Mouse (Mus musculus) forebrain, embryonic 16.5 days (tissue): ENCODE measurements at regions not wholly inside any gene's neighbourhood (a gene's known extent, or its start where the extent isn't known, plus 50 kb on each side); places are given as distances from the start of the nearest gene placed in this dataset.
"Not testable (repeated sequence)": the region's sequence is repeated elsewhere in the genome, so short reads cannot be mapped to it uniquely, and the experiment has no call there.

ENCODE experiments used
- ATAC-seq: fragments of 200-750 bp; cut with Nextera tagmentation; 2 replicates; pipeline ENCODE4 v1.8.0; 2017; ENCODE audit warnings: mild to moderate bottlenecking, moderate library complexity
- H3K27ac ChIP-seq: fragments of 300-500 bp; sonication (generic); 2 replicates; pipeline ENCODE4 v1.5.1; 2014; ENCODE audit warnings: low read length, control low read depth
- H3K27me3 ChIP-seq: fragments of 300-500 bp; sonication (generic); replicated peaks from 2 replicates; pipeline ENCODE4 v1.6.1; 2014; ENCODE audit warnings: low read length; ENCODE audit not compliant: control insufficient read depth, insufficient read depth
- H3K36me3 ChIP-seq: fragments of 300-500 bp; sonication (generic); 2 replicates; pipeline ENCODE4 v1.6.1; 2014; ENCODE audit not compliant: control insufficient read depth, insufficient read depth
- H3K4me1 ChIP-seq: fragments of 300-500 bp; sonication (generic); replicated peaks from 2 replicates; pipeline ENCODE4 v1.6.1; 2014; ENCODE audit warnings: low read length; ENCODE audit not compliant: control insufficient read depth, insufficient read depth
- H3K4me2 ChIP-seq: fragments of 300-500 bp; sonication (generic); 2 replicates; pipeline ENCODE4 v1.6.1; 2014; ENCODE audit warnings: mild to moderate bottlenecking, low read length, control low read depth
- H3K4me3 ChIP-seq: fragments of 300-500 bp; sonication (generic); replicated peaks from 2 replicates; pipeline ENCODE4 v1.5.1; 2014; ENCODE audit warnings: mild to moderate bottlenecking, low read length, control low read depth
- H3K9ac ChIP-seq: fragments of 300-500 bp; sonication (generic); replicated peaks from 2 replicates; pipeline ENCODE4 v1.6.1; 2014; ENCODE audit warnings: low read depth, low read length, control low read depth
- H3K9me3 ChIP-seq: fragments of 300-500 bp; sonication (generic); 2 replicates; pipeline ENCODE4 v1.6.1; 2016; ENCODE audit warnings: low read length; ENCODE audit not compliant: control insufficient read depth
- WGBS: fragments of 180-500 bp; shearing (Covaris S2); extraction: QIAGEN DNeasy Blood & Tissue Kit; methylation state at CpG from one replicate; pipeline ENCODE4 v1.1.7; 2014; 5-methylcytosine and 5-hydroxymethylcytosine counted together

GRCm38 (mm10) chr16:69937514-69938194 is 74.1 kb upstream of the Speer2 start:
- WGBS, result 91% methylated on average over 1 of the region's 1 CpGs

DNA sequence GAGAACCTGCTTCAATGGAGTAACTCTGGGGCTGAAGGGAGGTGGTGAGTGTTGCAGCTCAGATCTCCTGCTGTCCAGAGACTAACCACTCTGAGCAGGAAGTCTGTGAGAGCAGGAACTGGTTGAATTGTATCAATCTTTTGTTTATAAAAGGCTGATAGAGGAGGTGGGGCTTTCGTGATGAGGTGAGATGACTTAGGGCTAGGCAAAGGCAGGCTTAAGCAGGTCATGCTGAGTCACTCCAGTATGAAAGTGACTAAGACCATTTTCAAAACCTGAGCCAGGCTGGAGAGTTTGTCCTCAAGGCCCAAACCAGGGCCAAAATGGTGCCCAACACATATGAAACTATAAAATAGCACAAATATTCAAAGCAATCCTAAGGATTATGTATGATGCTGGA is 80.1 kb upstream of the Speer2 start:
- WGBS, result 54% methylated on average over 1 of the region's 1 CpGs

More at GRCm38 (mm10) chr16:69937514-69938194, 74.1 kb upstream of the Speer2 start:
- Histone ChIP-seq H3K9me3 (no peaks in the 10 kb centered on the region), H3K4me2 (no peak overlapping the region), H3K9ac (no peak overlapping the region), H3K4me3 (no peak overlapping the region), H3K27me3 (no peaks in the 10 kb centered on the region), H3K27ac (no peak overlapping the region), H3K36me3 (no peaks in the 10 kb centered on the region), H3K4me1 (no peaks in the 10 kb centered on the region)
- no peak for ATAC-seq

GRCm38 (mm10) chr16:69948783-69949182 is 85.2 kb upstream of the Speer2 start:
- Histone ChIP-seq H3K9me3 (no peaks in the 10 kb centered on the region; the same call in 1 of the 2 replicates), H3K4me1 (no peaks in the 10 kb centered on the region), H3K4me2 (no peak overlapping the region), H3K27me3 (no peaks in the 10 kb centered on the region), H3K36me3 (no peaks in the 10 kb centered on the region), H3K4me3 (no peak overlapping the region), H3K27ac (no peak overlapping the region), H3K9ac (no peak overlapping the region)
- ATAC-seq, result no peak
- WGBS, result 94% methylated on average over 10 of the region's 10 CpGs

More for the DNA sequence above, 80.1 kb upstream of the Speer2 start:
- no peak overlapping the region for H3K27ac ChIP-seq
- no peaks in the 10 kb centered on the region for H3K9me3 ChIP-seq
- no peak for ATAC-seq
- no peaks in the 10 kb centered on the region for H3K4me1 ChIP-seq
- H3K4me2 ChIP-seq, result no peak overlapping the region
- no peaks in the 10 kb centered on the region for H3K27me3 ChIP-seq
- no peaks in the 10 kb centered on the region for H3K36me3 ChIP-seq
- no peak overlapping the region for H3K4me3 ChIP-seq
- H3K9ac ChIP-seq, result no peak overlapping the region

DNA sequence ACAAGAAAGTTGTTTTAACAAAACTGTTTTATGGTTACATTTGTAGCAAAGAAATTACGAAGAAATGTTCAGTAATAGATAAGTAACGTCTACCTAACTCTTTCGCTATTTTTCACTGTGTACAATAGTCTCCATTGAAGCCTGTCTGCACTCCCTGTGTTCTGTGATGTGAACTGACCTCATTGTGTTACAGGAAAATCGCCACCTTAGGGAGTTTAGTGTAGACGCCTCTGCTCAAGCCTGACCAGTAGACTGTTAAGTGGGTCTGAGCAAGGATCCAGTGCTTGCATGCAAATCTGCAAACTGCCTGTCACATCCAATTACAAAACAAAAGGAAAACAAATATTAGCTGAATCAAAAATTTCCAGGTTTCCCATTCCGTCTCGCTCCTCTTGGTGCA is 85.8 kb upstream of the Speer2 start:
- no peak for ATAC-seq
- Histone ChIP-seq H3K27ac (no peak overlapping the region), H3K4me1 (no peaks in the 10 kb centered on the region), H3K4me3 (no peak overlapping the region), H3K4me2 (no peak overlapping the region), H3K27me3 (no peaks in the 10 kb centered on the region), H3K9ac (no peak overlapping the region), H3K9me3 (no peaks in the 10 kb centered on the region; the same call in 1 of the 2 replicates), H3K36me3 (no peaks in the 10 kb centered on the region)
- WGBS, result 88% methylated on average over 7 of the region's 7 CpGs

DNA sequence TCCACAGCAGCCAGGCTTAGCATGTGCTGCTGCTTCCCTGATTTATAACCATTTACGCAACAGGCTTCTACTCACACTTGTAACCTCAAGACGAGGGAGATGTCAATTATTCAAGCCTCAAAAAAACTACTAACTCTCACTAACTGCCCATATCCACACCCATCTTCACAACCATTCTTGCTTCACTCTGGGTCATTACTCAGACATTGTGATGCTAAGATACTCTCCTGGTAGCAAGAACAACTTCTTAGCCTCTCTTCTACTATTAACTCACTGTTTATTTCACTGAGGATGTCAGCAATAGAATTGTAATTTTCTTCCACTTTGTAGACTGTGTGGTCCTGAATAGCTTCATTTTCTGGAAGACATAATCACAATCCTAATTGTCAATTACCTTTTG is 88.0 kb upstream of the Speer2 start:
- Histone ChIP-seq H3K4me1 (no peaks in the 10 kb centered on the region), H3K27me3 (no peaks in the 10 kb centered on the region), H3K9me3 (no peaks in the 10 kb centered on the region; the same call in 1 of the 2 replicates), H3K4me2 (no peak overlapping the region), H3K9ac (no peak overlapping the region), H3K4me3 (no peak overlapping the region), H3K27ac (no peak overlapping the region), H3K36me3 (no peaks in the 10 kb centered on the region)
- WGBS, result 72% methylated on average over 2 of the region's 2 CpGs
- no peak for ATAC-seq

DNA sequence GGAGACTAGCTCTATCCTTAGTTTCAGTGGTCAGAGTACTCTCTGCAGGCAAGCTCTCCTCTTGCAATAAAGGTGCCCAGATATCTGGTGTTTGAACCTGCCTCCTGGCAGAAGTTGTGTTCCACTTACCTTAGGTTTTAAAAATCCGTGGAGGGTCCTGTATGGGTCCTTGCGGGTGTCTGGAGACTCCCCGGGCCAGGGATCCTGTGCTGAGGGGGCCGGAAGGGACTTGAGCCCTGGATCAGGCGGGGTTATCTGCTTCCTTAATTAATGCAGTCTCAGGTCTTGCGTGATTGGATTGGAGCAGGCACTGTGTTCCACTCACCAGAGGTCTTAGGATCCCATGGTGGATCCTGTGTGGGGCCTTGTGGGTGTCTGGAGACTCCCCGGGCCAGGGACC is 103.0 kb upstream of the Speer2 start:
- H3K9me3 ChIP-seq, H3K4me1 ChIP-seq, H3K27ac ChIP-seq, H3K4me3 ChIP-seq, H3K9ac ChIP-seq, H3K4me2 ChIP-seq, H3K36me3 ChIP-seq, H3K27me3 ChIP-seq, ATAC-seq: not testable (repeated sequence)
- 94% methylated on average over 7 of the region's 7 CpGs for WGBS

DNA sequence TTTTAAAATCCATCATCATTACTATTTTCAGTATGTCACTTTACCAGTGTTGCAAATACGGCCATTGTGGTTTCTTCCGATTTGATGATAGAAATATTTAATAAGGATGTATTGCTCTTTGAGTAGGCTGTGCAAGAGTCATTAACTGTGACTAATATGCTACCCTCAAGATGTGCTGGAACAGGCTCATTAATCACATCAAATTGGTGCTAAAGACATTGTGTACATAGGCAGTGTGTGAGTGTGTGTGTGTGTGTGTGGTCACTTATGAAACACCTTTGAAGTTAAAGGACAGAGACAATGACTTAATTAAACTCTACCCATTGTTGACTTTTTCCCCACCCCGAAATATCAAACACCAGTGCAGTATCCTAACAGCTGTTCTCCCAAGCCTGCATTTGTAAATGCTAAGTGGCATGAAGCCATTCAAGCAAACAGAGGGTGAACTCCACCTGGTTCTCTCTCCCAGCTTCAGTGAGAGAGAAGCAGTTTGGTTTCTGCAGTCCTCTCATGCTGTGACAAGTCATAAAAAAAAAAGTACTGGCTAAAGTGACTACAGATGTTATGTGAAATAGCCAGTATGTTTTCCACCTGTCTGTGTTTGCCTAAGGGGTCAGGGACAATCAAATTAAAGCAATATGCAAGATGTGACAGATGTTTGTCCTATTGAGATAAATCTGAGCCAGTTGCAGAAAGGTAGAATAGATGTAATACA is 116.4 kb upstream of the Speer2 start:
- no peaks in the 10 kb centered on the region for H3K4me1 ChIP-seq
- no peak for ATAC-seq
- no peak overlapping the region for H3K4me2 ChIP-seq
- H3K9ac ChIP-seq, result no peak overlapping the region
- no peaks in the 10 kb centered on the region for H3K9me3 ChIP-seq
- no peak overlapping the region for H3K27ac ChIP-seq
- H3K27me3 ChIP-seq, result no peaks in the 10 kb centered on the region
- WGBS, result 55% methylated on average over 3 of the region's 3 CpGs
- no peaks in the 10 kb centered on the region for H3K36me3 ChIP-seq
- no peak overlapping the region for H3K4me3 ChIP-seq

DNA sequence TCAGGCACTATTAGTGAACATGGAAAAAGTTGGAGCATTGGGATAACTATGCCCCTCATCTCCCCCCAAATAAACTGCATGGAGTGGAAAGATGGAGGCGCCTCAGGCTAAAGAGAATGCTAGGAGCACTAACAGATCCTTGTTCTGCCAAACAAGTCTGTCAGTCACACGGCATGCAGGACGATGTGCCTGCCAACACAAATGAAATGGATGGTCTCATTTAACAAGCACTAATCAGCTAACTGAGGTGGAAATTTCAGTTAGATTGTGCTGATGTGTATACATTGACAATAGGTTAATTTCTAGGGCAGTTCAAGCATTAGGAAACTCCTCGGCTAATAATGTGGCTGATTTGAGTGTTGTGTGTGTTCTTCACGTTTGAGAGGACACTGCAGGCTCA is 120.8 kb upstream of the Speer2 start:
- Histone ChIP-seq H3K4me3 (no peak overlapping the region), H3K36me3 (no peaks in the 10 kb centered on the region), H3K27me3 (no peaks in the 10 kb centered on the region), H3K4me1 (no peaks in the 10 kb centered on the region), H3K9ac (no peak overlapping the region), H3K9me3 (no peaks in the 10 kb centered on the region), H3K27ac (no peak overlapping the region), H3K4me2 (no peak overlapping the region)
- WGBS, result 12% methylated on average over 5 of the region's 5 CpGs
- ATAC-seq, result peak; percentile 83

GRCm38 (mm10) chr16:69991907-69992470 is 128.4 kb upstream of the Speer2 start:
- ATAC-seq, result peak; percentile 74
- Histone ChIP-seq H3K4me2 (no peak overlapping the region), H3K36me3 (no peaks in the 10 kb centered on the region), H3K4me3 (no peak overlapping the region), H3K27ac (no peak overlapping the region), H3K9me3 (no peaks in the 10 kb centered on the region), H3K27me3 (no peaks in the 10 kb centered on the region), H3K4me1 (peaks cover 4% of the 10 kb centered on the region; the same call in 1 of the 2 replicates), H3K9ac (no peak overlapping the region)
- 30% methylated on average over 3 of the region's 3 CpGs for WGBS
